Mouse (Mus musculus): ENCODE results near the gene Gm20388.

DNA sequence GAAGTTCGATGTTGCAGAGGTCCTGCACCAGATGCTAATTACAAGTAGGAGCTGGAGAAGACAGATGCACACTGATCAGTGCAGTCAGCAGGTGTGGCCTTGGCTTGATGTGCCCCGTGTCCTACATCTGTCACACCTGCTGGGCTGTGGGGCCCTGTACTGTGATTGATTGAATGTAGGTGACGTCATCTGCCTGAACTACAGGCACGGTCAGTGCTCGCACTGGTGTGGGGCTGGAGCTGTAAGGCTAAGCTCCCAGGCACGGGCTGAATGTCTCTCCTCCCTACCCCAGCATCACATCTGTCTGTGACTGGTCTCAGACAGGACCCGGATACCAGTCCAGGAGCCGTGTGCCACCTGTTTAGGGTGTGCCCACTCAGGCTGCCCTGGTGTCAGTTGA lies 3870.6 kb downstream of the Gm20388 start:
- TF ChIP-seq CTCF (conservative IDR thresholded peaks at IDR 0.05; ENCODE audit: insufficient read depth, insufficient read length, low read depth, low read length) (no peak), POLR2A (IDR thresholded peaks at IDR 0.05; ENCODE audit: low read depth, low read length) (no peak)

Measured in kidney, adult 2 months (tissue).